Mouse (Mus musculus) heart, adult 18-20 months (tissue): Measurements from ENCODE around the gene Dchs2. TPM values are rescaled to one million over a fixed set of nuclear protein-coding genes. Genes with fewer than 3 reads are reported as not detected.
"Not testable (repeated sequence)": the region's sequence is repeated elsewhere in the genome, so short reads cannot be mapped to it uniquely, and the experiment has no call there.

Experiments
- DNase-seq, 2 experiments: peaks; one replicate each; pipeline ENCODE4 v3.0.0; 2021 to 2022; ENCODE audit warnings: mixed read lengths in 1 of 2
- long read RNA-seq, 2 experiments: library from polyadenylated mRNA; stranded (forward); transcript quantifications; one replicate each; pipeline ENCODE4 v2.0.0; 2021
- total RNA-seq, 2 experiments: library from RNA; stranded (reverse); gene quantifications; 2 replicates each; pipeline ENCODE4 v1.2.3; 2021

Gene Dchs2
- under 1 TPM; 0.62 to 0.82 TPM for total RNA-seq
- long read RNA-seq, experiment 1, result 0 reads
- long read RNA-seq, experiment 2, partial matches to known transcripts, result 0 of 1 reads
- long read RNA-seq, experiment 2, other reads (novel, unspliced or antisense), result 1 of 1 reads

- peak in 1 of 2 experiments; percentile 37 for DNase-seq
Measured at GRCm38 (mm10) chr3:83127726-83128448, at the start of gene Dchs2. Gene Dchs2, plus strand, starts transcription at chr3:83127948.

DNA sequence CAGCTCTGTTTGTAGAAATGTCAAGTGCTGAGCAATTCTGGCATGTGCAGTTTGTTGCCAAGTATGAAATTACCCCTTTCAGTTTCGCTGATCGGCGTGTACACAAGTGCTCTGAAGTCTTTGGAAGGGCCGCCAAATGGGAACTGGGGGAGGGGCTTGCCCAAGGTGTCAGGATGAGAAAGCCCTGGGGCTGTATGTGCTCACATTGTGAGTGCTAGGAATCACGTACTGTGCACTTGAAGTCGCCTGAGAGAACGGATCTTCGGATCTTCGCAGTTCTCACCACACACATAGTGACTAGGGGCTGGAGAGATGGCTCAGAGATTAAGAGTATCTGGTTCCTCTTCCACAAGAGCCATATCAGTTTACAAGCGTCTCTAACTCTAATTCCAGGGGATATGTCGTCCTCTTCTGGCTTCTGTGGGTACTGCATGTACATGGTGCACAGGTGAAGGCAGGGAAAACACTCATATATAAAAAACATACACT, 47.1 kb upstream of the Dchs2 start:
- peak; percentile 38 to 79 for DNase-seq

DNA sequence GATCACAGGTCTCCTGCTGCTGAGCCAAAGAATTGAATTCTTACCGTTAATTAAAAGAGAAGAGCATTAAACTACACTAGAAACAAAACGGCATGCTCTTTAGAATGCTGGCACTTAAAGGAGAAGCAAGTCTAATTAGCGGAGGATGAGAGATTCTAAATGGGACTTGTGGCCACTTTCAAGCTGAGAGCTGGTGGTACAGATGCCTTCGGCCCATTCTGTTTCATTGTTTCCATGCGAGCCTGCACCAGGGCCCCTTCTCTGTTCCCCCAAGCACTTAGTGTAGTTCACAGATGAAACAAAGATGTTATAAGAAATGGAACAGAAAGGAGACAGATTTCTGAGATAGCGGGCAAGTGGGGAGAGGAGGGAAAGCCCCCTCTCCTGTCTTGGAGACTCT, 30.2 kb upstream of the Dchs2 start:
- no peak for DNase-seq

DNA sequence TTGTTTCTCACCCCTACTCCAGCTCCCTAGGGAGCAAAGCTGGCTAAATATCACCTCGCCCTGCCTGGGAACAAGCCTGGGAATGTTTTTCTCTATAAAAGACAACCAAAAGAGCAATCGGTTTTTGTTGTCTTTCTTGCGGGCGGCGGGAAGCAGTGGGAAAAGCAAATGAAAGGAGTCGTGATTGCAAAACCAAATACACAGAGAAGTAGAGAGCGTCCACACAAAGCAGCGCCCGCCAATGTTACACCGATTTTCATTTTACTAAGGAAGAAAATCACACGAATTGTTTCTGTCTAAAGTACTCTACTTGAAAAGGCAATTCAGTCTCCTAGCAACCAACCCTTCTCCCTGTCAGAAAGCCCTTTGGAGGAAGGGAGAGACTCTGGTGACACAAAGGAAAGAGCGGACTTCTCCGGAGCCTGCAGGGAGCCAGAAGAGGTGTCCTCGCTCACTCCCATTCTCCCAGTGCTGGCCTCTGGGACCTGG, 29.2 kb upstream of the Dchs2 start:
- peak in 1 of 2 experiments; percentile 12 for DNase-seq

- DNase-seq, result no peak
Measured at GRCm38 (mm10) chr3:83099139-83099538, 28.6 kb upstream of the Dchs2 start.

DNA sequence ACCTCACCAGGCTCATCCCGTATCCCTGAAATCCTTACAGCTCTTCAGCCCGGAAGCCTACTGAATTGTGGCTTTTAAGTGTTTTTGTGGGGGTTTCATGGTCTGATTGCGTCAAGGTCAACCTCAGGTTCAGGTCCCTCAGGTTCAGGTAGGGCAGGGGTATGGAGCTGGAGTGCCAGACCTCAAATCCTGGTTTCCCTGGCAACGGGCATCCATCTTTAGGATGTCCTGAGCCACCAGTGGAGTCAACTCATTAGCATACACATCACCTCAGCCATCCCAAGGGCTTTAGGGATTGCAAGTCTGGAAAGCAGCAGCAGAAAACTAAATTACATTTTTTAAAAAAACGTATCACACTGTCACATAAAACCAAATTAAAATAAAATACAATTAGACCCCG, 28.1 kb upstream of the Dchs2 start:
- no peak for DNase-seq

DNA sequence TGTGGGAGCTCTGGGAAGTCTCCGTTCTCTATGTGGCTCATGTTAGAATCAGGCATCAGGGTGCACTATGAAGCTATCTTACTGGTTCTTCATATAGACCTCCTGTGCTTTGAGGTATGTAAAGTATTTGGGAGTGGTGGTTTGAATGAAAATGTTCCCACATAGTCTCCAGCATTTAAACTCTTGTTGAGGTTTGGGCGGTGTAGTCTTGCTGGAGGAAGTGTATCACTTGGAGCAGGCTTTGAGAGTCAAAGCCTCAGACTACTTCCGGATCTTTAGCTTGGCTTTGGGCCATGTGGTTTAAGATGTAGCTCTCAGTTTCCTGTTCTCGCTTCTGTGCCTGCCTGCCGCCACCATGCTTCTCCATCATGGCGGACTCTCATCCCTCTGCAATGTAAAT, 25.5 kb upstream of the Dchs2 start:
- DNase-seq, result no peak

DNA sequence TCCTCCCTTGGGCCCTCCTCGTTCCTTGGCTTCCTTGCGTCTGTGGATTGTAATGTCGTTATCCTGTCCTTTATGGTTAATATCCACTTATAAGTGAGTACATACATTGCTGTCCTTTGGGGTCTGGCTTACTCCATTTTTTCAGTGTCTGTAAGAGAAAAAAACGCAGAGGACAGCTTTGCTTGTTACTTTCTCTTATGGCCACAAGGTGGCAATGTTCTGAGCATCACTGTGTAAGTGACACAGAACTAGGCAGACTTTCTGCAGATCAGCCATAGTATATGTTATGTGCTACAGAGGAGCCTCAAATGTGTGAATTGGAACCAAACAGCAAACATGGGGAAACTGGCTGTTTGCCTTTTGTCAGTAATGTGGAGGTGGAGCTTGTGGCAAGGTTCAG, 17.6 kb upstream of the Dchs2 start:
- peak; percentile 19 to 26 for DNase-seq

- DNase-seq, result no peak
Measured at GRCm38 (mm10) chr3:83111485-83112261, 16.1 kb upstream of the Dchs2 start.

DNA sequence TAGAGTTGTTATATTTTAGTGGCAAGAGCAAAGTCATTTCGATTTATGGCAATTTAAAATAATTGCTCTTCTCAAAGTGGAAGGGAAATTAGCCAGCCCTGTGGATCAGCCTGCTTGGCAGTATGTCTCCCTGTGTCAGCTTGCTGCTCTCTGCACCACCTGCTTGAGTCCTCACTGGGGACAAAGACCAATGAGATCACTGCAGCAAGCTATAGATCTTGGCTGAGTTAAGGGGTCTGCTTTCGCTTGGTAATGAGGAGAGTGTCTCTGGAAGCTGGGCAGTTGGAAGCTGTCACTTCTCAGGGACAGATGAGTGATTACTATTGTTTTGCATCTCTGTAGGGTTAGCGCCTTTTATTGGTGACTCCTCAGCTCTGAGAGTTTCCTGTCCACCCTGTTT, 14.9 kb upstream of the Dchs2 start:
- no peak for DNase-seq

- no peak for DNase-seq
Measured at GRCm38 (mm10) chr3:83114946-83115345, 12.8 kb upstream of the Dchs2 start.

DNA sequence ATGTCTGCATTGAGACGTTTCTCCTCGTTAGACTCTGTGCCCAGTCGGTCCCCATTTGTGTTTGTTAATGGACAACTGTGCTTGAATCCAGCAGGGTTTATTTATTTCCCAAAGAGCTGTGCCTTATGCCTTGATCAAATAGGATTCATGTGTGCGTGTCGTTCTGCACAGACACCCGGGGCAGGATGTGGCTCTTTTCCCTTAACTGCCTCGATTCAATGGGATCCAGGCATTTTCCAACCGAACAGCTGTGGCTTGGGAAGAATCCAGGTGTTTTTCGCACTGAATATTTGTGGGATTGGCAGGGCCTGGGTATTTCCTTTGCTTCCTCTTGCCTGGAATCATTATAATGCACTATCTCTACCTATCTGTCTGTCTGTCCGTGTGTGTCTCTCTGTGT, 10.2 kb upstream of the Dchs2 start:
- peak in 1 of 2 experiments; percentile 10 for DNase-seq

GRCm38 (mm10) chr3:83123945-83124344, 3.8 kb upstream of the Dchs2 start:
- DNase-seq, result not testable (repeated sequence)

DNA sequence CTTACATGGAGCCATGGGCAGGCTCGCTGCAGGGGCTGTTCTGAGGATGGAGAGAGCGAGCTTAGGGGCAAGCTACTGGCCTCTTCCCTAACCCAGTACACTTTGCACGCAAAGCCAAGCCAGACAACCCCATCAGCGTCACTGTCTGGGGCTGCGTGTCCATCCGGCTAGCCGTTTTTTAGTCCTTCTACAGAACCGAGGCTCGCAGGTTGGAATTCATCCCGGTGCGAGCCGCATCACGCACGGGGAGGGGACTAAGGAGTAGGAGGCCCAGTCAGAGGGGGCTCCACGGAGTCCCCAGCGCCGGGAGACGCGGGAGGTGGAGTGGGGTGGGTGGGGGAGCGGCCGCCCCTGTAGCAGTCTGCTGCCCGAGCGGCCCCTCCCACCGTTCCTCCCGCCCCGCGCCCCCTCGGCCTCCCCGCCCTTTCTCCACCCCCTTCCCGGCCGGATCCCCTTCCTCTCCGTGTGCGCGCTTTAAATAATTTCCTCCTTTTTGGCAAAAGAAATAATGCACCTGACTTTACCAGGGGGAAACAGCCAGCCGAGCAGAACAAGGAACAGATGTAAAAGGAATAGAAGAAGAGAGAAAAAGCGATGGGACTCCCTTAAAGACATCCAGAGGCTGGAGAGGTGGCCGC, 541 bp upstream of the Dchs2 start:
- DNase-seq, result peak; percentile 35 to 45

- peak in 1 of 2 experiments; percentile 27 for DNase-seq
Measured at GRCm38 (mm10) chr3:83128449-83128922, 738 bp downstream of the Dchs2 start.

DNA sequence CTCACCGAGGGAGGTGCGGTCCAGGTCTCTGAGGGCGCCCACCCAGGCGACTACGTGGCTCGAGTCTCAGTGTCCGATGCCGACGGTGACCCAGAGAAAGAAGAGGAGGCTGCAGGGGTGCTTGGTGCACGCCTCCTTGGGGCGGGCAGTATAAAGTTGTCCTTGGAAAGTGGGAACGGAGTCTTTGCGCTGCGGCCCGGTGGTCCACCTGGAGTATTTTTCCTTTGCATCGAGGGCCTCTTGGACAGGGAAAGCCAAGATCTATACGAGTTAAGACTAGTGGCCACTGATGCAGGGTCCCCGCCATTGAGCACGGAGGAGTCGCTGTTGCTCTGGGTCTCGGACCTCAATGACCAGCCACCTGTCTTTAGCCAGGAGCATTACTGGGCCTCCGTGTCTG, 1.4 kb downstream of the Dchs2 start:
- no peak for DNase-seq

DNA sequence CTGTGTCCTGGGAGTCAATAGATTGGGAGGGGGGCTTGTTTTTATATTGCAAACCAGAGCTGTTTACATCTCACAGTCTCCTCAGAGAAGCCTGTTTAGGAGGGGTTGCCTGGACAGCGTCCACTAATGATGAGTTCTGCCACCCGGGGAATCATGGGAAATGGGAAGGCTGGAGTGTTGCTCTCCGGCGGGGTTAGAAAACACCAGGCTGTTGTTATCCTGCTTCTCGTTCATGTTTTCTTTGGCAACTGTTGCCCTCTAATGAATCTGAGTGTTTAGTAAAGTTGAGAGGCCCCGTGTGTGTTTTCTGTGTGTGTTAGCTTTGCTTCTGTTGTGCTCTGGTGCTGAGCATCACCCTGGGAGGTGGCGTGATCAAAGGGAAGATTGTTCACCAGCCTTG, 8.7 kb downstream of the Dchs2 start:
- DNase-seq, result peak; percentile 53 to 55

DNA sequence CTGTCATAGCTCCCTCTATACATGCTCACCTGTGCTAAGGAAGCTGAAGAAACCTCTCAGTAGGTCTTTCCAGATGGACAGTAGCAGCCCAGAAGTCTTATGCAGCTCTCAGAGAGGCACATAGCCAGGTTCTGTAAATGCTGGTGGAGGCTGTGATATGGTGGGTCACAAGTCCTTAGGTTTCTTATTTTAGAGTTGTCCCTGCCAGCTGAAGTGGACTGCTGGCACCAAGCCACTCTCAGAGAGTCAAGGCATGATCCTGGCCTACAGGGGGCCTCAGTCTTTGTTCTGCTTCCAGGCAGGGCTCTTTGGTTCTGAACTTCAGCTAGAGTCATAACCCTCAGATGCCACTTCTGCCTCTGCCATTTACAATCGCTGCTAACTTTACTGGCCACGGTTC, 11.1 kb downstream of the Dchs2 start:
- DNase-seq, result peak in 1 of 2 experiments; percentile 38

GRCm38 (mm10) chr3:83145610-83146009, 17.9 kb downstream of the Dchs2 start:
- no peak for DNase-seq

DNA sequence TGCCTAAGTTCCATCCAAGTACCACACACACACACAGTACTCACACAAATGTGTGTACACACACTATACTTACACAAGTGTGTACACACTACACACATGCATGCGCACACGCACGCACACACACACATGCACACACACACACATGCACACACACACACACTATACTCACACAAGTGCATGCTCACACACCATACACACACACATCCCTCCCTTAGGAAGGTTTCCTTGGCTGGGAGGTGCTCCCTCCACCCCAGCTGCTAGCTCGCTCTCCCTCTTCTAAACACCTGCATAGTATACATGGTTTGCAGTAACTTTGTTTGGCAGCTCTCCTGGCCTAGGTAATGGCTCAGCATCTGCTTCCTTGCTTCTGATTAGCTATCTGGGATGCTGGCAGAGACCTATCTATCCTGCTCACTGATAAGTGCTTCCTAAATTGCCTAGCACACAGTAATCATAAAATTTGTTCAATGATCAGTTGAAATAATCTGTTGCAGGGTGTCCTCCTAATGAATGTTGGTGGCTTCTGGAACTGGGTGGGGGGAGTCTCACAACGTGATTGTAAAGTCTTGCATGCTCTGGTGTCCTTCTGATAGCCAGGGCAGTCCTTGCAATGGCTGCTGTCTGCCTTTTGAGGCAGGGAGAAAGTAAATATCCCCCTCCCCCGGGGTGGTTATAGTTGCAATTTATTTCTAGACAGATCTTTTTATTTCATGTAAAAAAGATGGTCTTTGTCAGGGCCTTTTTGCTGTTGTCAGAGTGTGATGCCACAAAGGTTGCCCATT, 19.7 kb downstream of the Dchs2 start:
- no peak for DNase-seq

- DNase-seq, result no peak
Measured at GRCm38 (mm10) chr3:83148055-83148447, 20.3 kb downstream of the Dchs2 start.

DNA sequence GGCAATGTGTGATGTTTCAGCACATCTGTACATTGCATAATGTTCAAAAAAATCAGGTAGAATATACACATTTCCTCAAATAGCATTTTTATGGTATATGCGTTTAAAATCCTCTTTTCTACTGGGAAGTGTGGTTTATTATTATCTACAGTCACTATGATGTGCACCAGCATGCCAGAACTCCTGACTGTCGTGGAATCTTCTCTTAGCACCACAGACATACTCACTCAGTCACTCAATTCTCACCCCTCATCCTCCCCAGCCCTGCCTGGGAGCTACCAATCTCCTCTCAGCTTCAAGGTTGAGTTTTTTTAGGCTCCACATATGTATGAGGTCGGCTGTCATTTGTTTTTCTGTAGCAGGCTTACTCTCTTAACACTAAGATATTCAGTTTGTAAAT, 20.8 kb downstream of the Dchs2 start:
- no peak for DNase-seq
